20 mouse cellular contexts compared by ENCODE assay signal in the genomic region with DNA sequence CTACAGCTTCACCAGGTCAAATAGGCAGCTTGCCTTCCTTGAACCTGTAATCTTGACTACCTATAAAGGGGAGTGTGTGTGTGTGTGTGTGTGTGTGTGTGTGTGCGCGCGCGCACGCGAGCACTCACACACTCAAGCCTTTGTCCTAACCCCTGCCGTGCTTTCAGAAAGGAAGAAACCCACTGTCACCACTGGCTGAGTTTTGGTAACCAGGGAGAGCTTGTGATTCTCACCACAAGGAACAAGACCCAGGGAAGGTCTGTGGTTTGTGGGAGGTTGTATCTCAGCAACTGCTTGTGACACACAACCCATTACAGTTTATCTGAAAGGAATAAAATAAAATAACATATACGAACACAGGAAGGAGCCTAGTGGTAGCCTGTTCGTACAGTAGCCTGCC. TPM values are rescaled to one million over a fixed set of nuclear protein-coding genes. Genes with fewer than 3 reads are reported as not detected.
DNase-seq lines count a peak whose midpoint lies in the region; ATAC-seq and TF ChIP-seq lines count a peak whose summit lies in the region.
"Had no signal": no experiment of that assay in that cellular context is flagged by ENCODE, and none has a peak within 500 bp of the region (broad histone marks: within the 10 kb centered on the region; RNA-seq: fewer than 3 reads in every experiment).

No protein-coding gene starts in this region.

- peak overlapping the region; percentile 19; the same call in 1 of the 2 replicates for H3K4me3 ChIP-seq in intestine, embryonic 16.5 days (ENCODE audit: low read length)
- H3K4me3 ChIP-seq in midbrain, embryonic 16.5 days (ENCODE audit: low read depth, low read length): no peak overlapping the region
- H3K4me3 ChIP-seq in stomach, postnatal 0 days (ENCODE audit: low read depth, low read length): no peak overlapping the region
- H3K4me3 ChIP-seq: embryonic facial prominence, embryonic 12.5 days; lung, embryonic 15.5 days; midbrain, embryonic 10.5 days had no signal

- no peak for TF ChIP-seq CTCF in stomach, postnatal 0 days (IDR thresholded peaks at IDR 0.05; ENCODE audit: low read depth)

- H3K9ac ChIP-seq in intestine, embryonic 16.5 days (ENCODE audit: low read depth, low read length): peak overlapping the region; percentile 50; the same call in 1 of the 2 replicates
- H3K9ac ChIP-seq in midbrain, embryonic 16.5 days (ENCODE audit: low read depth, low read length): no peak overlapping the region
- no peak overlapping the region for H3K9ac ChIP-seq in stomach, postnatal 0 days (ENCODE audit: low read length)
- H3K9ac ChIP-seq: embryonic facial prominence, embryonic 12.5 days; forebrain, postnatal 0 days; lung, embryonic 15.5 days had no signal

- peak; percentile 48 for DNase-seq in CD4-positive, CD25-positive, alpha-beta regulatory T cell, adult 2 months (ENCODE audit: low read depth, low spot score)
- DNase-seq in R1 (ENCODE audit: low read depth, low spot score): peak; percentile 25
- peak; percentile 28 for DNase-seq in splenic B cell, adult 2 months (ENCODE audit: low read depth, low spot score)
- no peak for DNase-seq in frontal cortex, postnatal 36 days (ENCODE audit: low spot score in 2 of 2)
- no peak for DNase-seq in stomach, postnatal 0 days (ENCODE audit: low spot score)
- DNase-seq: adrenal gland, adult 8-10 months; cerebellum, postnatal 25 days; forebrain, postnatal 0 days; gastrocnemius, postnatal 10 days; heart, postnatal 4 days; kidney, postnatal 25 days; right cerebral cortex, adult 18-20 months; spleen, adult 18-20 months had no signal

- H3K4me1 ChIP-seq in intestine, embryonic 16.5 days (ENCODE audit: control insufficient read depth, insufficient read depth, low read length): peaks cover 13% of the 10 kb centered on the region
- no peaks in the 10 kb centered on the region for H3K4me1 ChIP-seq in midbrain, embryonic 16.5 days (ENCODE audit: control insufficient read depth, insufficient read depth, low read length)
- H3K4me1 ChIP-seq in stomach, postnatal 0 days (replicated peaks; ENCODE audit: control insufficient read depth, insufficient read depth): no peaks in the 10 kb centered on the region
- H3K4me1 ChIP-seq: embryonic facial prominence, embryonic 12.5 days had no signal

- no peak for ATAC-seq in intestine, embryonic 16.5 days
- ATAC-seq in midbrain, embryonic 16.5 days: no peak
- no peak for ATAC-seq in stomach, postnatal 0 days (ENCODE audit: low FRiP score, low TSS enrichment)
- ATAC-seq: forebrain, postnatal 0 days; inflammation-experienced regulatory T-cells, adult 6 months had no signal

- H3K27ac ChIP-seq in intestine, embryonic 16.5 days (ENCODE audit: low read length): peak overlapping the region; percentile 83
- H3K27ac ChIP-seq in midbrain, embryonic 16.5 days (ENCODE audit: low read length): no peak overlapping the region
- no peak overlapping the region for H3K27ac ChIP-seq in stomach, postnatal 0 days (replicated peaks)
- H3K27ac ChIP-seq: embryonic facial prominence, embryonic 12.5 days; lung, embryonic 15.5 days; midbrain, embryonic 10.5 days had no signal

- H3K4me2 ChIP-seq in intestine, embryonic 16.5 days (ENCODE audit: low read depth, low read length): peak overlapping the region; percentile 46
- no peak overlapping the region for H3K4me2 ChIP-seq in midbrain, embryonic 16.5 days (ENCODE audit: low read length)
- H3K4me2 ChIP-seq in stomach, postnatal 0 days (replicated peaks; ENCODE audit: low read depth): no peak overlapping the region
- H3K4me2 ChIP-seq: embryonic facial prominence, embryonic 12.5 days; heart, embryonic 11.5 days; lung, embryonic 15.5 days had no signal

- no peaks in the 10 kb centered on the region for H3K27me3 ChIP-seq in intestine, embryonic 16.5 days (replicated peaks; ENCODE audit: control insufficient read depth, insufficient read depth, low read length)
- no peaks in the 10 kb centered on the region for H3K27me3 ChIP-seq in splenic B cell, adult 2 months (ENCODE audit: control insufficient read depth, insufficient read depth, low read length, poor library complexity, severe bottlenecking)
- no peaks in the 10 kb centered on the region for H3K27me3 ChIP-seq in midbrain, embryonic 16.5 days (ENCODE audit: control insufficient read depth, insufficient read depth, low read depth, low read length)
- H3K27me3 ChIP-seq in stomach, postnatal 0 days (ENCODE audit: control insufficient read depth, insufficient read depth, low read length): no peaks in the 10 kb centered on the region
- H3K27me3 ChIP-seq: embryonic facial prominence, embryonic 12.5 days; lung, embryonic 15.5 days had no signal

- peaks cover 2% of the 10 kb centered on the region; the same call in 1 of the 2 replicates for H3K9me3 ChIP-seq in intestine, embryonic 16.5 days (ENCODE audit: control insufficient read depth, low read length)
- no peaks in the 10 kb centered on the region for H3K9me3 ChIP-seq in midbrain, embryonic 16.5 days (replicated peaks; ENCODE audit: control insufficient read depth, low read length, poor library complexity, severe bottlenecking)
- H3K9me3 ChIP-seq in stomach, postnatal 0 days (ENCODE audit: control insufficient read depth, low read length): no peaks in the 10 kb centered on the region
- H3K9me3 ChIP-seq: embryonic facial prominence, embryonic 12.5 days; lung, embryonic 15.5 days; midbrain, embryonic 10.5 days had no signal

- TF ChIP-seq EP300 in stomach, postnatal 0 days (optimal IDR thresholded peaks at IDR 0.05): no peak

- WGBS in intestine, embryonic 16.5 days: 74% methylated on average over 9 of the region's 9 CpGs
- 57% methylated on average over 9 of the region's 9 CpGs for WGBS in midbrain, embryonic 16.5 days
- 75% methylated on average over 9 of the region's 9 CpGs for WGBS in stomach, postnatal 0 days

- no peaks in the 10 kb centered on the region for H3K36me3 ChIP-seq in intestine, embryonic 16.5 days (ENCODE audit: control insufficient read depth, insufficient read depth, low read length)
- H3K36me3 ChIP-seq in splenic B cell, adult 2 months (ENCODE audit: control insufficient read depth, insufficient read depth, low read length, poor library complexity, severe bottlenecking): no peaks in the 10 kb centered on the region
- no peaks in the 10 kb centered on the region for H3K36me3 ChIP-seq in midbrain, embryonic 16.5 days (ENCODE audit: control insufficient read depth, insufficient read depth, low read length)
- no peaks in the 10 kb centered on the region for H3K36me3 ChIP-seq in stomach, postnatal 0 days (ENCODE audit: control insufficient read depth, insufficient read depth, low read length)
- H3K36me3 ChIP-seq: embryonic facial prominence, embryonic 12.5 days; lung, embryonic 15.5 days; midbrain, embryonic 10.5 days had no signal

RNA-seq across cellular contexts. Expression of a gene that starts 8.9 kb away (rescaled TPM):
- 127 and 148 TPM in 2 replicates for polyA plus RNA-seq in intestine, embryonic 16.5 days (2015; fragmentation: Nextera tagmentation; extraction: Ambion mirVana)
- 32.8 and 39.3 TPM in 2 replicates for polyA plus RNA-seq in midbrain, embryonic 16.5 days (2015; fragmentation: Nextera tagmentation; extraction: Ambion mirVana)
- 80.7 and 90.5 TPM in 2 replicates for polyA plus RNA-seq in stomach, postnatal 0 days (2015; fragmentation: Nextera tagmentation; extraction: Ambion mirVana)

Comparison
In these comparisons a context has a peak if more than half of its experiments do, and no peak if none do; other contexts are left out.
1. DNase-seq: peak in CD4-positive, CD25-positive, alpha-beta regulatory T cell, adult 2 months (single experiment), R1 (single experiment) and splenic B cell, adult 2 months (single experiment); none in frontal cortex, postnatal 36 days (0 of 2) and stomach, postnatal 0 days (single experiment).